Comparison of ENCODE assay signal across 22 mouse cellular contexts in the genomic region with DNA sequence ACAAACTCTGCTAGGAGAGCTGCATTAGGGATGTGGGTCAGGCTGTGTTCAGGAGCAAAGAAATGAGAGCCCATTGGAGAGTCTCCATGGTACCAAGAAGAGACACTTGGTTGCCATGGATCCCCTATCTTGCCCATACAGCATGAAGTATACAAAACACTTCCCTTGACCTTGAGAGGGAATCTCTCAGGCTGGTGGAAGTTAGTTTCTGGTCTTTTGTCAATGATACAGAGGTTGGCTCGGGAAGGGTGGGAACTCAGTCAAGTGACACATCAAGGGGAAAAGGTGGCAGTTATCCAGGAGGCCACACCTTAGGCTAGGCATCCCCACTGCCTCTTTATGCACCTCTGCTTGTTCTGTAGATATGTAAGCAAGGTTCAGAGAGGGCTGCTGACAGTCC.
DNase-seq lines count a peak whose midpoint lies in the region; TF ChIP-seq lines count a peak whose summit lies in the region.
"Had no signal": no experiment of that assay in that cellular context is flagged by ENCODE, and none has a peak within 500 bp of the region (broad histone marks: within the 10 kb centered on the region; RNA-seq: fewer than 3 reads in every experiment).

No protein-coding gene starts in this region.

- no peak for TF ChIP-seq POLR2A in lung, adult 2 months (IDR thresholded peaks at IDR 0.05; ENCODE audit: borderline replicate concordance, extremely low read depth, low read depth, low read length)

- TF ChIP-seq CTCF in layer of hippocampus, adult 2 months (conservative IDR thresholded peaks at IDR 0.05), result no peak
- TF ChIP-seq CTCF in lung, adult 2 months (IDR thresholded peaks at IDR 0.05; ENCODE audit: insufficient read depth, low read length), result no peak

- no peak for DNase-seq in layer of hippocampus, adult 2 months (ENCODE audit: low spot score in 2 of 2)
- DNase-seq in layer of hippocampus, adult 9-10 months (ENCODE audit: low spot score), result no peak
- peak; percentile 13 for DNase-seq in lung, postnatal 10 days
- no peak for DNase-seq in lung, adult 2 months
- DNase-seq in NIH3T3 (ENCODE audit: low read depth) (peak; percentile 8), ZHBTc4 (ENCODE audit: low read depth, low spot score) (peak; percentile 59)
- DNase-seq: adrenal gland, postnatal 14 days; B cell, adult 2 months; cerebellum, adult 11 months; cerebellum, adult 9-10 months; cerebellum, postnatal 36 days; gastrocnemius, postnatal 25 days; heart, adult 11 months; kidney, adult 9 months; kidney, postnatal 10 days; liver; retina, postnatal 1 day; right cerebral cortex, postnatal 14 days had no signal

- H3K4me3 ChIP-seq in layer of hippocampus, adult 2 months, result no peak overlapping the region
- no peak overlapping the region for H3K4me3 ChIP-seq in lung, adult 2 months (replicated peaks; ENCODE audit: extremely low read depth, low read depth, low read length)
- H3K4me3 ChIP-seq: embryonic facial prominence, embryonic 12.5 days; forebrain, embryonic 15.5 days; neural tube, embryonic 12.5 days had no signal

- H3K27ac ChIP-seq in layer of hippocampus, adult 2 months, result peak overlapping the region; percentile 57; the same call in 1 of the 2 replicates
- H3K27ac ChIP-seq: embryonic facial prominence, embryonic 12.5 days; forebrain, embryonic 15.5 days; liver, embryonic 14.5 days; neural tube, embryonic 12.5 days had no signal

- no peaks in the 10 kb centered on the region for H3K4me1 ChIP-seq in lung, adult 2 months (ENCODE audit: control insufficient read depth, insufficient read depth, low read length)

- 24% methylated on average over 1 of the region's 1 CpGs for WGBS in lung, adult 2 months

Comparison
In these comparisons a context has a peak if more than half of its experiments do, and no peak if none do; other contexts are left out.
1. DNase-seq: peak in lung, postnatal 10 days (single experiment), NIH3T3 (single experiment) and ZHBTc4 (single experiment); none in layer of hippocampus, adult 2 months (0 of 2), layer of hippocampus, adult 9-10 months (single experiment) and lung, adult 2 months (single experiment).